Mouse (Mus musculus) heart, postnatal 0 days (tissue): ENCODE results near the gene Ccdc114. TPM values are rescaled to one million over a fixed set of nuclear protein-coding genes. Genes with fewer than 3 reads are reported as not detected.
"Not testable (repeated sequence)": the region's sequence is repeated elsewhere in the genome, so short reads cannot be mapped to it uniquely, and the experiment has no call there.

Source experiments
- ATAC-seq: fragments of 200-750 bp; cut with Nextera tagmentation; 2 replicates; pipeline ENCODE4 v1.8.0; 2017; ENCODE audit warnings: low read depth, moderate number of reproducible peaks, moderate library complexity; ENCODE audit not compliant: insufficient read depth
- DNase-seq: peaks from one replicate; pipeline ENCODE4 v3.0.0-alpha.2; 2016; ENCODE audit warnings: low spot score
- H3K27ac ChIP-seq: fragments of 300-500 bp; sonication (generic); 2 replicates; pipeline ENCODE4 v1.5.1; 2014; ENCODE audit warnings: low read depth, mild to moderate bottlenecking
- H3K27me3 ChIP-seq: fragments of 300-500 bp; sonication (generic); 2 replicates; pipeline ENCODE4 v1.6.1; 2014; ENCODE audit warnings: low read length, mixed read lengths; ENCODE audit not compliant: control insufficient read depth, insufficient read depth
- H3K36me3 ChIP-seq: fragments of 300-500 bp; sonication (generic); replicated peaks from 2 replicates; pipeline ENCODE4 v1.6.1; 2014; ENCODE audit warnings: low read length, mixed read lengths; ENCODE audit not compliant: control insufficient read depth, insufficient read depth
- H3K4me1 ChIP-seq: fragments of 300-500 bp; sonication (generic); 2 replicates; pipeline ENCODE4 v1.6.1; 2014; ENCODE audit warnings: antibody characterized with exemption; ENCODE audit not compliant: control insufficient read depth, insufficient read depth
- H3K4me2 ChIP-seq: fragments of 300-500 bp; sonication (generic); 2 replicates; pipeline ENCODE4 v1.6.1; 2014; ENCODE audit warnings: low read depth, mild to moderate bottlenecking, low read length, moderate library complexity
- H3K4me3 ChIP-seq: fragments of 300-500 bp; sonication (generic); 2 replicates; pipeline ENCODE4 v1.5.1; 2014; ENCODE audit warnings: low read depth, low read length
- H3K9ac ChIP-seq: fragments of 300-500 bp; sonication (generic); replicated peaks from 2 replicates; pipeline ENCODE4 v1.6.1; 2014; ENCODE audit warnings: low read depth, low read length, mixed read lengths
- H3K9me3 ChIP-seq: fragments of 300-500 bp; sonication (generic); replicated peaks from 2 replicates; pipeline ENCODE4 v1.6.1; 2016; ENCODE audit warnings: low read length; ENCODE audit not compliant: control insufficient read depth
- CTCF ChIP-seq: IDR thresholded peaks from 2 replicates; pipeline ENCODE4 v1.5.1; 2016; ENCODE audit warnings: antibody characterized with exemption, control low read depth, low read depth
- EP300 ChIP-seq: IDR thresholded peaks from 2 replicates; pipeline ENCODE4 v1.6.1; 2016; ENCODE audit warnings: antibody characterized with exemption, low read depth
- WGBS: fragments of 180-500 bp; shearing (Covaris S2); extraction: QIAGEN DNeasy Blood & Tissue Kit; methylation state at CpG from one replicate; pipeline ENCODE4 v1.1.7; 2014; 5-methylcytosine and 5-hydroxymethylcytosine counted together
- polyA plus RNA-seq: library from polyadenylated mRNA; unstranded; fragments of >200 nt; fragmentation: Nextera tagmentation; extraction: Ambion mirVana; gene quantifications from 2 replicates; pipeline ENCODE4 v1.2.1, GENCODE M21; 2015
- total RNA-seq: library from RNA; depleted of rRNA; stranded (reverse); fragments of >200 nt; gene quantifications from 2 replicates; pipeline ENCODE4 v1.2.3, GENCODE M21; 2014; ENCODE audit warnings: low replicate concordance

Ccdc114 gene
- total and polyA plus RNA-seq, 2 experiments from 2014 or later: 1.7 to 2.9 TPM

GRCm38 (mm10) chr7:45898125-45898524, 25.7 kb upstream of the Ccdc114 start:
- not testable (repeated sequence) for H3K9ac ChIP-seq, H3K27me3 ChIP-seq, H3K9me3 ChIP-seq, DNase-seq, H3K4me3 ChIP-seq, H3K36me3 ChIP-seq, H3K27ac ChIP-seq, ATAC-seq, H3K4me1 ChIP-seq
- peak; percentile 30 for TF ChIP-seq CTCF
- peak overlapping the region; percentile 85; the same call in 1 of the 2 replicates for H3K4me2 ChIP-seq
- WGBS: 67% methylated on average over 4 of the region's 4 CpGs

- no peaks in the 10 kb centered on the region for H3K36me3 ChIP-seq
- H3K9ac ChIP-seq: no peak overlapping the region
- DNase-seq: no peak
- no peak overlapping the region for H3K27ac ChIP-seq
- H3K4me2 ChIP-seq: no peak overlapping the region
- no peak overlapping the region for H3K4me3 ChIP-seq
- no peaks in the 10 kb centered on the region for H3K27me3 ChIP-seq
- TF ChIP-seq EP300 (no peak), CTCF (no peak)
- ATAC-seq: no peak
- H3K9me3 ChIP-seq: no peaks in the 10 kb centered on the region
- H3K4me1 ChIP-seq: peaks cover 4% of the 10 kb centered on the region; the same call in 1 of the 2 replicates
- 57% methylated on average over 5 of the region's 5 CpGs for WGBS
These were observed 22.3 kb upstream of the Ccdc114 start for GRCm38 (mm10) chr7:45901562-45901961.

GRCm38 (mm10) chr7:45902481-45903002, 21.3 kb upstream of the Ccdc114 start:
- peaks cover 6% of the 10 kb centered on the region; the same call in 1 of the 2 replicates for H3K36me3 ChIP-seq
- no peaks in the 10 kb centered on the region for H3K9me3 ChIP-seq
- 0 out of 2 replicates have a peak, but pooled peaks have one; percentile 19 for ATAC-seq
- H3K4me3 ChIP-seq: no peak overlapping the region
- H3K27me3 ChIP-seq: no peaks in the 10 kb centered on the region
- H3K4me2 ChIP-seq: no peak overlapping the region
- H3K4me1 ChIP-seq: peaks cover 1% of the 10 kb centered on the region; the same call in 1 of the 2 replicates
- WGBS: 74% methylated on average over 11 of the region's 12 CpGs
- DNase-seq: no peak
- H3K27ac ChIP-seq: no peak overlapping the region
- TF ChIP-seq EP300: no peak
- no peak for TF ChIP-seq CTCF
- no peak overlapping the region for H3K9ac ChIP-seq

- Histone ChIP-seq H3K36me3 (peaks cover 30% of the 10 kb centered on the region), H3K27me3 (no peaks in the 10 kb centered on the region), H3K4me3 (no peak overlapping the region), H3K4me2 (no peak overlapping the region), H3K9ac (no peak overlapping the region), H3K27ac (no peak overlapping the region), H3K4me1 (no peaks in the 10 kb centered on the region), H3K9me3 (no peaks in the 10 kb centered on the region)
- DNase-seq: no peak
- TF ChIP-seq CTCF: no peak
- TF ChIP-seq EP300: no peak
- WGBS: 87% methylated on average over 9 of the region's 9 CpGs
- ATAC-seq: no peak
These were observed 17.2 kb upstream of the Ccdc114 start for GRCm38 (mm10) chr7:45906622-45907021.

GRCm38 (mm10) chr7:45908384-45908783, 15.5 kb upstream of the Ccdc114 start:
- Histone ChIP-seq H3K4me1 (no peaks in the 10 kb centered on the region), H3K4me3 (no peak overlapping the region), H3K9ac (no peak overlapping the region), H3K27me3 (no peaks in the 10 kb centered on the region), H3K9me3 (no peaks in the 10 kb centered on the region), H3K27ac (no peak overlapping the region), H3K4me2 (no peak overlapping the region), H3K36me3 (peaks cover 34% of the 10 kb centered on the region)
- DNase-seq: no peak
- TF ChIP-seq CTCF (no peak), EP300 (no peak)
- no peak for ATAC-seq

- Histone ChIP-seq H3K4me1 (no peaks in the 10 kb centered on the region), H3K27me3 (no peaks in the 10 kb centered on the region), H3K9me3 (no peaks in the 10 kb centered on the region), H3K36me3 (peaks cover 34% of the 10 kb centered on the region), H3K27ac (no peak overlapping the region), H3K9ac (no peak overlapping the region), H3K4me2 (no peak overlapping the region), H3K4me3 (no peak overlapping the region)
- TF ChIP-seq EP300 (no peak), CTCF (no peak)
- DNase-seq (no peak), ATAC-seq (no peak)
- WGBS: 93% methylated on average over 16 of the region's 16 CpGs
These were observed 14.7 kb upstream of the Ccdc114 start for GRCm38 (mm10) chr7:45909145-45909544.
